Mouse (Mus musculus) myocyte (in vitro differentiated cells): ENCODE data around the gene Trhr2.

Experiments
- E2F4 ChIP-seq: IDR thresholded peaks from one replicate; pipeline ENCODE4 v1.6.1; 2011; ENCODE audit warnings: mild to moderate bottlenecking, control low read depth, moderate library complexity; ENCODE audit not compliant: insufficient read depth
- MAX ChIP-seq: IDR thresholded peaks from one replicate; pipeline ENCODE4 v1.6.1; 2011; ENCODE audit warnings: low read depth, mild to moderate bottlenecking, control low read depth
- MYOG ChIP-seq, 3 experiments: IDR thresholded peaks; one replicate each; pipeline ENCODE4 v1.6.1; 2011; ENCODE audit warnings: control low read depth in 2 of 3, low read depth in 2 of 3, mild to moderate bottlenecking in 2 of 3; ENCODE audit not compliant: insufficient read length in 2 of 3, control insufficient read depth in 1 of 3, insufficient read depth in 1 of 3
- POLR2A ChIP-seq: IDR thresholded peaks from one replicate; pipeline ENCODE4 v1.6.1; 2011; ENCODE audit warnings: low read depth, mild to moderate bottlenecking, control low read depth, moderate library complexity; ENCODE audit not compliant: insufficient read length
- POLR2AphosphoS2 ChIP-seq: IDR thresholded peaks from one replicate; pipeline ENCODE4 v1.6.1; 2011; ENCODE audit warnings: low read depth, control low read depth; ENCODE audit not compliant: insufficient read length
- USF1 ChIP-seq: IDR thresholded peaks from one replicate; pipeline ENCODE4 v1.6.1; 2011; ENCODE audit warnings: low read depth, mild to moderate bottlenecking, control low read depth, moderate library complexity

- TF ChIP-seq POLR2AphosphoS2 (no peak), MAX (no peak), USF1 (no peak), POLR2A (no peak), E2F4 (no peak), MYOG (IDR thresholded peaks at IDR 0.05; ENCODE audit: control insufficient read depth in 1 of 3, insufficient read depth in 1 of 3, insufficient read length in 2 of 3, low read depth in 2 of 3) (no peak)
Measured at GRCm38 (mm10) chr8:122333531-122333930, 27.0 kb downstream of the Trhr2 start.
